8 mouse cellular contexts compared by ENCODE assay signal in genomic region chr3:104789312-104789605, GRCm38 (mm10). TPM values are rescaled to one million over a fixed set of nuclear protein-coding genes. Genes with fewer than 3 reads are reported as not detected.
A peak's percentile ranks its signal among the peaks of the same experiment; 100 is the strongest.
DNase-seq lines count a peak whose midpoint lies in the region; ATAC-seq lines count a peak whose summit lies in the region.

No protein-coding gene starts in this region.

- no peaks in the 10 kb centered on the region for H3K9me3 ChIP-seq in erythroblast, embryonic 14.5 days (ENCODE audit: control insufficient read depth, low read length)
- no peaks in the 10 kb centered on the region for H3K9me3 ChIP-seq in lung, embryonic 16.5 days (ENCODE audit: control insufficient read depth, low read length)

- H3K27ac ChIP-seq in lung, embryonic 16.5 days (ENCODE audit: low read length) = peak overlapping the region; percentile 89

- H3K36me3 ChIP-seq in erythroblast, embryonic 14.5 days (ENCODE audit: control insufficient read depth) = peaks cover 3% of the 10 kb centered on the region; the same call in 1 of the 2 replicates
- peaks cover 13% of the 10 kb centered on the region for H3K36me3 ChIP-seq in lung, embryonic 16.5 days (ENCODE audit: control insufficient read depth, insufficient read depth, low read length)

- peak overlapping the region; percentile 64 for H3K4me2 ChIP-seq in lung, embryonic 16.5 days (ENCODE audit: low read depth, low read length)

- DNase-seq in MN1 (ENCODE audit: low spot score) = peak; percentile 51
- DNase-seq in heart, postnatal 4 days = peak; percentile 46
- no peak for DNase-seq in ovary, postnatal 36 days (ENCODE audit: low spot score)
- DNase-seq in gastrocnemius, postnatal 25 days = no peak
- no peak for DNase-seq in gastrocnemius, adult 18-20 months (ENCODE audit: low spot score)

- WGBS in lung, embryonic 16.5 days = 4% methylated on average over 10 of the region's 10 CpGs

- peak overlapping the region; percentile 49 for H3K4me3 ChIP-seq in erythroblast, embryonic 14.5 days (replicated peaks)
- H3K4me3 ChIP-seq in lung, embryonic 16.5 days (ENCODE audit: low read length) = peak overlapping the region; percentile 74

- peaks cover 65% of the 10 kb centered on the region for H3K27me3 ChIP-seq in erythroblast, embryonic 14.5 days (ENCODE audit: control insufficient read depth)
- no peaks in the 10 kb centered on the region for H3K27me3 ChIP-seq in lung, embryonic 16.5 days (ENCODE audit: control insufficient read depth, insufficient read depth, low read depth, low read length)

- no peak for ATAC-seq in erythroblast, adult 5-6 weeks (replicated peaks; ENCODE audit: low FRiP score, poor library complexity, severe bottlenecking)
- ATAC-seq in lung, embryonic 16.5 days (ENCODE audit: low read depth) = peak; percentile 23

- H3K4me1 ChIP-seq in erythroblast, embryonic 14.5 days (ENCODE audit: control insufficient read depth) = peaks cover 13% of the 10 kb centered on the region
- H3K4me1 ChIP-seq in lung, embryonic 16.5 days (replicated peaks; ENCODE audit: control insufficient read depth, insufficient read depth, low read length) = peaks cover 36% of the 10 kb centered on the region

- peak overlapping the region; percentile 81 for H3K9ac ChIP-seq in lung, embryonic 16.5 days (ENCODE audit: low read length)

RNA-seq across cellular contexts. Expression of gene Rhoc, which starts 1.1 kb away (rescaled TPM):
- 0.24 and 0.47 TPM in 2 replicates for polyA plus RNA-seq in erythroblast, embryonic 14.5 days (2012)
- not detected in 2 replicates for total RNA-seq in erythroblast, adult 5-6 weeks (2015; ENCODE audit: low replicate concordance)
- total RNA-seq in erythroblast, adult 5-6 weeks (2017; ENCODE audit: low replicate concordance) = 1.3 and 2.4 TPM in 2 replicates
- 100 to 1,000 TPM; 280 to 281 TPM for total RNA-seq in heart, postnatal 4 days (2021)
- 154 and 155 TPM in 2 replicates for polyA plus RNA-seq in lung, embryonic 16.5 days (2015; fragmentation: Nextera tagmentation; extraction: Ambion mirVana)
- total RNA-seq in gastrocnemius, postnatal 25 days (2021) = 10 to 100 TPM; 44.8 to 66.5 TPM
- 10 to 100 TPM; 36.1 to 41.4 TPM for total RNA-seq in gastrocnemius, adult 18-20 months (2021)

RNA-seq across cellular contexts. Expression of gene Fam19a3, which starts 7.6 kb away (rescaled TPM):
- not detected in 2 replicates for polyA plus RNA-seq in erythroblast, embryonic 14.5 days (2012)
- not detected in 2 replicates for total RNA-seq in erythroblast, adult 5-6 weeks (2015; ENCODE audit: low replicate concordance)
- total RNA-seq in erythroblast, adult 5-6 weeks (2017; ENCODE audit: low replicate concordance) = not detected in 2 replicates
- 1 to 10 TPM; 2.4 to 3.7 TPM for total RNA-seq in heart, postnatal 4 days (2021)
- polyA plus RNA-seq in lung, embryonic 16.5 days (2015; fragmentation: Nextera tagmentation; extraction: Ambion mirVana) = 0.08 and 0.25 TPM in 2 replicates
- 1 to 10 TPM; 4.0 to 4.6 TPM for total RNA-seq in gastrocnemius, postnatal 25 days (2021)
- 1 to 10 TPM; 2.1 to 3.4 TPM for total RNA-seq in gastrocnemius, adult 18-20 months (2021)

RNA-seq across cellular contexts. Expression of gene Ppm1j, which starts 8.4 kb away (rescaled TPM):
- polyA plus RNA-seq in erythroblast, embryonic 14.5 days (2012) = not detected in 2 replicates
- total RNA-seq in erythroblast, adult 5-6 weeks (2015; ENCODE audit: low replicate concordance) = not detected in 2 replicates
- not detected in 2 replicates for total RNA-seq in erythroblast, adult 5-6 weeks (2017; ENCODE audit: low replicate concordance)
- 10 to 100 TPM; 43.2 to 54.1 TPM for total RNA-seq in heart, postnatal 4 days (2021)
- polyA plus RNA-seq in lung, embryonic 16.5 days (2015; fragmentation: Nextera tagmentation; extraction: Ambion mirVana) = 3.1 and 3.4 TPM in 2 replicates
- 10 to 100 TPM; 34.3 to 40.8 TPM for total RNA-seq in gastrocnemius, postnatal 25 days (2021)
- 10 to 100 TPM; 28.6 to 35.3 TPM for total RNA-seq in gastrocnemius, adult 18-20 months (2021)

RNA-seq across cellular contexts. Expression of gene Mov10, which starts 29.1 kb away (rescaled TPM):
- polyA plus RNA-seq in erythroblast, embryonic 14.5 days (2012) = 0.85 and 1.0 TPM in 2 replicates
- 1.7 and 5.4 TPM in 2 replicates for total RNA-seq in erythroblast, adult 5-6 weeks (2015; ENCODE audit: low replicate concordance)
- 2.4 TPM in 1 of 2 replicates, not detected in the other for total RNA-seq in erythroblast, adult 5-6 weeks (2017; ENCODE audit: low replicate concordance)
- 10 to 100 TPM; 17.1 to 17.2 TPM for total RNA-seq in heart, postnatal 4 days (2021)
- 44.2 and 56.2 TPM in 2 replicates for polyA plus RNA-seq in lung, embryonic 16.5 days (2015; fragmentation: Nextera tagmentation; extraction: Ambion mirVana)
- total RNA-seq in gastrocnemius, postnatal 25 days (2021) = 1 to 10 TPM; 1.4 to 1.7 TPM
- 1 to 10 TPM in 1 of 2 experiments, under 1 TPM in 1; 0.71 to 1.6 TPM for total RNA-seq in gastrocnemius, adult 18-20 months (2021)

Comparison
In these comparisons a context has a peak if more than half of its experiments do, and no peak if none do; other contexts are left out.
1. DNase-seq: peak in MN1 (single experiment) and heart, postnatal 4 days (single experiment); none in ovary, postnatal 36 days (single experiment), gastrocnemius, postnatal 25 days (single experiment) and gastrocnemius, adult 18-20 months (single experiment).
2. RNA of gene Rhoc, which starts 1.1 kb away (total RNA-seq): 280 to 281 TPM in heart, postnatal 4 days, 44.8 to 66.5 TPM in gastrocnemius, postnatal 25 days and 36.1 to 41.4 TPM in gastrocnemius, adult 18-20 months; 1.3 to 2.4 TPM in erythroblast, adult 5-6 weeks; every median in the first group is over 10 times any median in the second.
3. RNA of gene Ppm1j, which starts 8.4 kb away (total RNA-seq): 43.2 to 54.1 TPM in heart, postnatal 4 days, 34.3 to 40.8 TPM in gastrocnemius, postnatal 25 days and 28.6 to 35.3 TPM in gastrocnemius, adult 18-20 months; not detected in erythroblast, adult 5-6 weeks; every median in the first group is over 10 times any median in the second.